Mouse (Mus musculus) G1E-ER4 (cell line): ENCODE results near the gene Disp2. TPM values are rescaled to one million over a fixed set of nuclear protein-coding genes. Genes with fewer than 3 reads are reported as not detected.

ENCODE experiments used
- GATA1 ChIP-seq: IDR thresholded peaks from one replicate; pipeline ENCODE4 v1.8.0; 2012; ENCODE audit warnings: low read length, inconsistent platforms
- polyA plus RNA-seq: library from polyadenylated mRNA; stranded (reverse); fragments of >175 nt; gene quantifications from 2 replicates; pipeline ENCODE4 v1.2.3, GENCODE M21; 2012

The Disp2 gene
- polyA plus RNA-seq, 1 experiment = 0.02 TPM

- TF ChIP-seq GATA1 = no peak
These were observed 29.0 kb upstream of the Disp2 start for GRCm38 (mm10) chr2:118750476-118750875.

GRCm38 (mm10) chr2:118751896-118752791 lies 27.4 kb upstream of the Disp2 start:
- no peak for TF ChIP-seq GATA1

DNA sequence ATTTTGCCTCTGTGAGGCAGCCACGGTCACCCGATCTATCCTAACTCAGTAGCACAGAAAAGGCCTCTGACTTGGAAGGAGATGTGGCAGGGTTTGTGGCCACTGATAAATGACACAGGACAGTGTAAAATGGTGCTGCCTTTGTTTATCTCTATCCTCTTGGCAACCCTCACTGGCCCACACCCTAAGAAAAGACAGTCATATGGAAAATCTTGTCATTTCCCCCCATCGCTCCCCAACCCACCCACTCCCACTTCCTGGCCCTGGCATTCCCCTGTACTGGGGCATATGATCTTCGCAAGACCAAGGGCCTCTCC lies 26.8 kb upstream of the Disp2 start:
- TF ChIP-seq GATA1 = no peak

GRCm38 (mm10) chr2:118754143-118754542 lies 25.4 kb upstream of the Disp2 start:
- TF ChIP-seq GATA1 = no peak

DNA sequence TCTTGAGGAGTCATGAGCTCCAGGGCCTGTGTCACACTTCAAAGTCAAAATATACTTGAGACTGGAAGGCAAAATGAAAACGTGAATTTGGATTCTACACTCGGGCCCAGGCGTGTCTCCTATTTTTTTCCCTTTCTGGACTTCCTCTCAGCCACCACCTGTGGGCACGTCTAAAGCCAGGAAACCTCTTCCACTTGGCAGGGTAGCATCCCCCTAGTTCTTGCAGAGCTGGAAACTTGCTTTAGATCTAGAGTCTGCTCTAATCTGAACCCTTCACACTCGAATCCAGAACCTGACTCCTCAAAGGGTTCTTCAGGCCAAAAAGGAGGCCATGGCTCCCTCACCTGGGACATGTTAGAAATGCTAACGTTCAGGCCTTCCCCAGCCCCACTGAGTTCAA lies 24.1 kb upstream of the Disp2 start:
- no peak for TF ChIP-seq GATA1

- no peak for TF ChIP-seq GATA1
These were observed 23.4 kb upstream of the Disp2 start for GRCm38 (mm10) chr2:118756103-118756502.

DNA sequence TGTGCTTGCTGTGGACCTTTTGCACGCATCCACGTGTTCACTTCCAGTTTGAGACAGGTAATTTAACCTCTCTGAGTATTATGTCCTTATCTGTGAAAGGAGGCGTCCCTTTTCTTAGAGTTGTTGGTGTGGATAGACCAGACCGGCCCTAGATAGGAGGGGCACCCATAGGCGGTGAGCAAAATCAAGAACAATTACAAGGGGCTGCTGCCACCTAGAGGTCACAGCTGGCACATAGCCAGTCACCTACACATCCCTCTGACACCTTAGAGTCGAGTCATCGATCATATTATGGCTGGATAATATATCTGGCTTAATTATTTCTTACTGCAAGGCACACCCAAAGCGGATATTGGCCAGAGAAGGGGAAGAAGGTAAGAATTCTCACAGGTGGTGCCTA lies 19.7 kb upstream of the Disp2 start:
- TF ChIP-seq GATA1 = no peak

- no peak for TF ChIP-seq GATA1
These were observed 19.1 kb upstream of the Disp2 start for GRCm38 (mm10) chr2:118760311-118761025.

DNA sequence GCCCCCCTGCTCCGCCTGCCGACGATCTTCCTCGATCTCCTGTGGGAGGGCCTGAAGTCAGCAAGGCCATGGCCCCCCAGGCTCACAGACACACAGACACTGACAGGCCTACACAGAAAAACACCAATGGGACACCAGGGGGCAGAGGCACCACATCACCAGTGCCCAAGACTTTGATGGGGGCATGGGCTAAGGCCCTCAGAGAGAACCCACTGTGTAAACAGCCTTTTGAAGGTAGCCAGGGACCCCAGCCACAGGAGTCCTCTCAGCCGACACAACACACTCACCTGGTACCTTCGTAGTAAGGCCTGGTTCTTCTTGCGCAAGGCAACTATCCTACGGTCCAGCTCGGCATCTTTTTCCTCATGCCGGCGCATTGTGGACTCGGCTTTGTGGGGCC lies 18.2 kb upstream of the Disp2 start:
- no peak for TF ChIP-seq GATA1

GRCm38 (mm10) chr2:118761906-118762783 lies 17.4 kb upstream of the Disp2 start, which contains the start of gene Ccdc9b:
TSS of gene Ccdc9b (minus strand) at chr2:118762661.
- TF ChIP-seq GATA1 = no peak

- no peak for TF ChIP-seq GATA1
These were observed 16.8 kb upstream of the Disp2 start for GRCm38 (mm10) chr2:118762784-118763148.

DNA sequence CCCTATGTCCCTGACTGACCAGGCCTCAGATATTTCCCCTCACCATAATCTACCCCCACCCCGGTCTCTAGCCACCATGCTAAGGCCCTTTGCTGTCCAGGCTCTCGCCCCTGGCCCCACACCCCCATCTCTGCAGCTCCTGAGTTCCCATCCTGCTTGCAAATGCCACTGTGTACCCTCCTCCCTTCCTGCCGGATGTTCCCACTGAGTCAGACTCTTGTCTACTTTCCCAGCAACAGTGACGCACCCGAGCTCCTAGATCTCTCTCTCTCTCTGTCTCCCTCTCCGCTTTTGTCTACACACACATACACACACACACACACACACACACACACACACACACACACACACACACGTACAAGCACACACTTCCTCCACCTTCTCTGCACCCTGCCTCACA lies 16.1 kb upstream of the Disp2 start:
- no peak for TF ChIP-seq GATA1

GRCm38 (mm10) chr2:118764094-118764831 lies 15.3 kb upstream of the Disp2 start:
- no peak for TF ChIP-seq GATA1

DNA sequence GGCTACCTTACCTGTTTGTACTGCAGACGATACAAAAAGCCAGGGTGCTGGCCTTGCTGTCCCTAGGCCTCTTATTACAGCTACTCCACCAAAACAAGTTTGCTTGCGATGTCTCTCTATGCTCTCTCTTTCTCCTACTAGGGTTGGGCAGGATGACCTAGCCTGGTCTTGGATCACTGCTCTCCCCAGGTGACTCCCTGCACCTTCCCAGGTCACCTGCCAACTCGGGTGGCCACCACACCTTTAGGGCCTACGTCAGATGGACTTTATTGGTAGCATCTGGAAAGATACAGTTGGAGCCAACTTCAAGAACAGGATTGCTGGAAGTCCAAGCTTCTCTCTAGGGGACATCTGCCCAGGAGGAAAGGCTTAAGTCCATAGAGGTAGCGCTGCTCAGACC lies 14.6 kb upstream of the Disp2 start:
- TF ChIP-seq GATA1 = no peak
